Comparison of ENCODE assay signal across 9 mouse cellular contexts in the genomic region with DNA sequence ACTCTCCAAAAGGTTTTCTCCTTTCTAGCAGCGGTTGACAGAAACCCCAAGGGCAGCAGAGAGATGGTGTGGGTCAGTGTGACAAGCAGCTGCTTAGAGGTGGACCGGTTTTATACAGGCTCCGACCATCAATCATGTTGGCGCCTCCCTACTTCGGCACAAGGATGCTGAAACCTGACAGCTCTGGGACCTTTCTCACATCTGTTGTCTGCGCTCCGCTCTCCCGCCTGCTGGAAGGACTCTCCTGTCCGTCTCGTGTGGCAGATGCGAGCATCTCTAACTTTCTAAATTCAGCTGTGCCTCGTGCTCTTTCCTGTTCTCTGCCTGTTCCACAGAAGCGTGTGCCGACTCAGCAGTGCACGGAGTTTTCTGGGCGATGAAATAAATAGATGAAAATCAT. TPM values are rescaled to one million over a fixed set of nuclear protein-coding genes. Genes with fewer than 3 reads are reported as not detected.
DNase-seq lines count a peak whose midpoint lies in the region; ATAC-seq lines count a peak whose summit lies in the region.
"Had no signal": no experiment of that assay in that cellular context is flagged by ENCODE, and none has a peak within 500 bp of the region (broad histone marks: within the 10 kb centered on the region; RNA-seq: fewer than 3 reads in every experiment).

A gene (minus strand): TSS at position 210 of the 400 bp plus-strand sequence.

- no peak within 1 kb of the TSS for H3K9ac ChIP-seq in liver, embryonic 16.5 days (ENCODE audit: low read depth, low read length)
- no peak within 1 kb of the TSS for H3K9ac ChIP-seq in liver, embryonic 11.5 days (ENCODE audit: low read depth, low read length)
- no peak within 1 kb of the TSS for H3K9ac ChIP-seq in forebrain, embryonic 13.5 days
- H3K9ac ChIP-seq in forebrain, embryonic 15.5 days (replicated peaks): no peak within 1 kb of the TSS

- ATAC-seq in liver, embryonic 16.5 days (ENCODE audit: low read depth): no peak
- no peak for ATAC-seq in liver, embryonic 11.5 days (replicated peaks; ENCODE audit: low FRiP score)
- ATAC-seq in forebrain, embryonic 13.5 days: no peak
- ATAC-seq in forebrain, embryonic 15.5 days (replicated peaks): no peak

- H3K27me3 ChIP-seq in liver, embryonic 16.5 days (ENCODE audit: control insufficient read depth, insufficient read depth, low read depth, low read length): no peaks in the 10 kb centered on the region
- no peaks in the 10 kb centered on the region for H3K27me3 ChIP-seq in liver, embryonic 11.5 days (replicated peaks; ENCODE audit: control insufficient read depth, insufficient read depth, low read length)
- no peaks in the 10 kb centered on the region for H3K27me3 ChIP-seq in limb, embryonic 10.5 days (ENCODE audit: low read depth, poor library complexity, severe bottlenecking)
- H3K27me3 ChIP-seq in forebrain, embryonic 13.5 days: no peaks in the 10 kb centered on the region
- no peaks in the 10 kb centered on the region for H3K27me3 ChIP-seq in forebrain, embryonic 15.5 days

- no peak within 1 kb of the TSS for H3K27ac ChIP-seq in liver, embryonic 16.5 days (ENCODE audit: low read length)
- no peak within 1 kb of the TSS for H3K27ac ChIP-seq in liver, embryonic 11.5 days (ENCODE audit: low read depth, low read length)
- no peak within 1 kb of the TSS for H3K27ac ChIP-seq in limb, embryonic 10.5 days
- H3K27ac ChIP-seq in forebrain, embryonic 13.5 days: no peak within 1 kb of the TSS
- no peak within 1 kb of the TSS for H3K27ac ChIP-seq in forebrain, embryonic 15.5 days (replicated peaks)

- WGBS in liver, embryonic 16.5 days (ENCODE audit: insufficient replicate concordance): 38% methylated on average over 16 of the region's 16 CpGs
- 49% methylated on average over 16 of the region's 16 CpGs for WGBS in liver, embryonic 11.5 days
- 23% methylated on average over 16 of the region's 16 CpGs for WGBS in limb, embryonic 10.5 days
- WGBS in forebrain, embryonic 13.5 days: 62% methylated on average over 16 of the region's 16 CpGs
- 54% methylated on average over 16 of the region's 16 CpGs for WGBS in forebrain, embryonic 15.5 days

- no peaks in the 10 kb centered on the region for H3K4me1 ChIP-seq in liver, embryonic 16.5 days (ENCODE audit: control insufficient read depth, low read depth, low read length)
- H3K4me1 ChIP-seq in liver, embryonic 11.5 days (replicated peaks; ENCODE audit: control insufficient read depth, insufficient read depth, low read length): no peaks in the 10 kb centered on the region
- H3K4me1 ChIP-seq in limb, embryonic 10.5 days: peaks cover 26% of the 10 kb centered on the region
- peaks cover 9% of the 10 kb centered on the region for H3K4me1 ChIP-seq in forebrain, embryonic 13.5 days
- peaks cover 9% of the 10 kb centered on the region for H3K4me1 ChIP-seq in forebrain, embryonic 15.5 days

- no peaks in the 10 kb centered on the region for H3K9me3 ChIP-seq in liver, embryonic 16.5 days (replicated peaks; ENCODE audit: control insufficient read depth, low read length)
- H3K9me3 ChIP-seq in liver, embryonic 11.5 days (ENCODE audit: control insufficient read depth, low read length): no peaks in the 10 kb centered on the region
- no peaks in the 10 kb centered on the region for H3K9me3 ChIP-seq in limb, embryonic 10.5 days (replicated peaks)
- no peaks in the 10 kb centered on the region for H3K9me3 ChIP-seq in forebrain, embryonic 13.5 days (replicated peaks)
- no peaks in the 10 kb centered on the region for H3K9me3 ChIP-seq in forebrain, embryonic 15.5 days

- no peak within 1 kb of the TSS for H3K4me2 ChIP-seq in liver, embryonic 16.5 days (ENCODE audit: low read depth, low read length)
- no peak within 1 kb of the TSS for H3K4me2 ChIP-seq in liver, embryonic 11.5 days
- H3K4me2 ChIP-seq in forebrain, embryonic 13.5 days: no peak within 1 kb of the TSS
- no peak within 1 kb of the TSS for H3K4me2 ChIP-seq in forebrain, embryonic 15.5 days (replicated peaks)

- no peaks in the 10 kb centered on the region for H3K36me3 ChIP-seq in liver, embryonic 16.5 days (ENCODE audit: control insufficient read depth, insufficient read depth)
- no peaks in the 10 kb centered on the region for H3K36me3 ChIP-seq in liver, embryonic 11.5 days (ENCODE audit: control insufficient read depth, insufficient read depth, low read length)
- H3K36me3 ChIP-seq in limb, embryonic 10.5 days: no peaks in the 10 kb centered on the region
- H3K36me3 ChIP-seq in forebrain, embryonic 13.5 days (ENCODE audit: poor library complexity, severe bottlenecking): no peaks in the 10 kb centered on the region
- H3K36me3 ChIP-seq in forebrain, embryonic 15.5 days: no peaks in the 10 kb centered on the region

- H3K4me3 ChIP-seq in liver, embryonic 16.5 days (ENCODE audit: low read depth, low read length): no peak within 1 kb of the TSS
- H3K4me3 ChIP-seq in liver, embryonic 11.5 days (ENCODE audit: low read depth, low read length): no peak within 1 kb of the TSS
- H3K4me3 ChIP-seq in limb, embryonic 10.5 days: peak within 1 kb of the TSS; percentile 26
- H3K4me3 ChIP-seq in forebrain, embryonic 13.5 days: no peak within 1 kb of the TSS
- H3K4me3 ChIP-seq in forebrain, embryonic 15.5 days: no peak within 1 kb of the TSS

- DNase-seq in adrenal gland, postnatal 14 days: peak; percentile 13
- no peak for DNase-seq in adrenal gland, postnatal 25 days
- DNase-seq in liver, embryonic 11.5 days (ENCODE audit: low spot score): no peak
- peak; percentile 67 for DNase-seq in limb, embryonic 10.5 days (ENCODE audit: low spot score)
- DNase-seq in skeletal muscle tissue, adult 2 months (ENCODE audit: low read depth, low spot score): peak; percentile 86
- DNase-seq: spleen, adult 18-20 months had no signal

RNA-seq across cellular contexts. Expression of the gene that starts here (rescaled TPM):
- 0.68 and 0.96 TPM in 2 replicates for total RNA-seq in adrenal gland, postnatal 14 days (2021)
- total RNA-seq in adrenal gland, postnatal 25 days (2021): 1.0 and 1.4 TPM in 2 replicates
- polyA plus RNA-seq in liver, embryonic 16.5 days (2015; fragmentation: Nextera tagmentation; extraction: Ambion mirVana): 8.1 and 17.9 TPM in 2 replicates
- polyA plus RNA-seq in liver, embryonic 11.5 days (2014; fragmentation: Nextera tagmentation; extraction: Ambion mirVana): 0.10 and 1.1 TPM in 2 replicates
- 6.3 and 8.0 TPM in 2 replicates for polyA plus RNA-seq in limb, embryonic 10.5 days (2016; fragmentation: Nextera tagmentation; extraction: Ambion mirVana)
- polyA plus RNA-seq in forebrain, embryonic 13.5 days (2015; fragmentation: Nextera tagmentation; extraction: Ambion mirVana): 0.22 and 0.76 TPM in 2 replicates
- 0.99 and 1.6 TPM in 2 replicates for polyA plus RNA-seq in forebrain, embryonic 15.5 days (2015; fragmentation: Nextera tagmentation; extraction: Ambion mirVana)

Comparison
In these comparisons a context has a peak if more than half of its experiments do, and no peak if none do; other contexts are left out.
1. Peak in DNase-seq in adrenal gland, postnatal 14 days; RNA of the gene not detected or under 1 TPM.
2. DNase-seq: peak in limb, embryonic 10.5 days (single experiment) and skeletal muscle tissue, adult 2 months (single experiment); none in adrenal gland, postnatal 25 days (single experiment) and liver, embryonic 11.5 days (single experiment).